Mouse (Mus musculus) forebrain, embryonic 12.5 days (tissue): Measurements from ENCODE around the gene Olfr1314. TPM values are rescaled to one million over a fixed set of nuclear protein-coding genes. Genes with fewer than 3 reads are reported as not detected.

Experiments used
- ATAC-seq: fragments of 200-750 bp; cut with Nextera tagmentation; 2 replicates; pipeline ENCODE4 v1.8.0; 2017; ENCODE audit warnings: moderate TSS enrichment; ENCODE audit not compliant: low FRiP score
- H3K27ac ChIP-seq: fragments of 300-500 bp; sonication (generic); 2 replicates; pipeline ENCODE4 v1.5.1; 2016; ENCODE audit warnings: mild to moderate bottlenecking
- H3K27me3 ChIP-seq: fragments of 300-500 bp; sonication (generic); 2 replicates; pipeline ENCODE4 v1.6.1; 2016; ENCODE audit warnings: mild to moderate bottlenecking
- H3K36me3 ChIP-seq: fragments of 300-500 bp; sonication (generic); replicated peaks from 2 replicates; pipeline ENCODE4 v1.6.1; 2016; ENCODE audit warnings: mild to moderate bottlenecking
- H3K4me1 ChIP-seq: fragments of 300-500 bp; sonication (generic); 2 replicates; pipeline ENCODE4 v1.6.1; 2016
- H3K4me2 ChIP-seq: fragments of 300-500 bp; sonication (generic); 2 replicates; pipeline ENCODE4 v1.6.1; 2016; ENCODE audit warnings: mild to moderate bottlenecking, moderate library complexity
- H3K4me3 ChIP-seq: fragments of 300-500 bp; sonication (generic); replicated peaks from 2 replicates; pipeline ENCODE4 v1.5.1; 2016; ENCODE audit warnings: mild to moderate bottlenecking
- H3K9ac ChIP-seq: fragments of 300-500 bp; sonication (generic); 2 replicates; pipeline ENCODE4 v1.6.1; 2016; ENCODE audit warnings: mild to moderate bottlenecking
- H3K9me3 ChIP-seq: fragments of 300-500 bp; sonication (generic); 2 replicates; pipeline ENCODE4 v1.6.1; 2016
- WGBS: fragments of 180-500 bp; shearing (Covaris S2); methylation state at CpG from one replicate; pipeline ENCODE4 v1.1.7; 2016; 5-methylcytosine and 5-hydroxymethylcytosine counted together
- polyA plus RNA-seq: library from polyadenylated mRNA; unstranded; fragments of >200 nt; fragmentation: Nextera tagmentation; extraction: Ambion mirVana; gene quantifications from 2 replicates; pipeline ENCODE4 v1.2.1, GENCODE M21; 2016

Olfr1314 gene
- not detected in 2 replicates for polyA plus RNA-seq

GRCm38 (mm10) chr2:112096681-112097080 is at the start of gene Olfr1314:
Gene Olfr1314 (minus strand): TSS chr2:112096781.
- no peak within 1 kb of the TSS for H3K4me2 ChIP-seq
- no peak within 1 kb of the TSS for H3K27ac ChIP-seq
- H3K36me3 ChIP-seq = no peaks in the 10 kb centered on the region
- H3K9ac ChIP-seq = no peak within 1 kb of the TSS
- H3K27me3 ChIP-seq = no peaks in the 10 kb centered on the region
- H3K4me3 ChIP-seq = no peak within 1 kb of the TSS
- H3K4me1 ChIP-seq = no peaks in the 10 kb centered on the region
- ATAC-seq = no peak
- H3K9me3 ChIP-seq = no peaks in the 10 kb centered on the region

GRCm38 (mm10) chr2:112140029-112140428 is 43.4 kb upstream of the Olfr1314 start, which contains the start of gene Olfr1317:
Gene Olfr1317 (plus strand): TSS chr2:112140329.
- H3K9ac ChIP-seq = no peak within 1 kb of the TSS
- no peaks in the 10 kb centered on the region for H3K9me3 ChIP-seq
- no peak within 1 kb of the TSS for H3K4me3 ChIP-seq
- H3K27me3 ChIP-seq = no peaks in the 10 kb centered on the region
- H3K27ac ChIP-seq = no peak within 1 kb of the TSS
- WGBS = 72% methylated on average over 2 of the region's 2 CpGs
- ATAC-seq = no peak
- H3K36me3 ChIP-seq = no peaks in the 10 kb centered on the region
- H3K4me2 ChIP-seq = no peak within 1 kb of the TSS
- no peaks in the 10 kb centered on the region for H3K4me1 ChIP-seq

- ATAC-seq = no peak
- Histone ChIP-seq H3K9ac (no peak within 1 kb of the TSS), H3K4me2 (no peak within 1 kb of the TSS), H3K36me3 (no peaks in the 10 kb centered on the region), H3K4me1 (no peaks in the 10 kb centered on the region), H3K27ac (no peak within 1 kb of the TSS), H3K9me3 (no peaks in the 10 kb centered on the region), H3K27me3 (no peaks in the 10 kb centered on the region), H3K4me3 (no peak within 1 kb of the TSS)
- 85% methylated on average over 2 of the region's 2 CpGs for WGBS
Measured at GRCm38 (mm10) chr2:112134877-112135276, 38.3 kb upstream of the Olfr1314 start, which contains the start of gene Olfr1316. Gene Olfr1316 (minus strand): TSS chr2:112134977.

- Histone ChIP-seq H3K27me3 (no peaks in the 10 kb centered on the region), H3K4me1 (no peaks in the 10 kb centered on the region), H3K27ac (no peak within 1 kb of the TSS), H3K4me2 (no peak within 1 kb of the TSS), H3K9ac (no peak within 1 kb of the TSS), H3K4me3 (no peak within 1 kb of the TSS), H3K9me3 (no peaks in the 10 kb centered on the region), H3K36me3 (no peaks in the 10 kb centered on the region)
- WGBS = 88% methylated on average over 1 of the region's 1 CpGs
- no peak for ATAC-seq
Measured at GRCm38 (mm10) chr2:112115340-112115739, 18.8 kb upstream of the Olfr1314 start, which contains the start of gene Olfr1315-ps1. Gene Olfr1315-ps1 (minus strand): TSS chr2:112115440.

GRCm38 (mm10) chr2:112077743-112078142 is 18.8 kb downstream of the Olfr1314 start, which contains the start of gene Olfr1313:
Gene Olfr1313 (minus strand): TSS chr2:112077843.
- H3K27ac ChIP-seq = no peak within 1 kb of the TSS
- no peak within 1 kb of the TSS for H3K4me3 ChIP-seq
- H3K27me3 ChIP-seq = no peaks in the 10 kb centered on the region
- H3K4me2 ChIP-seq = no peak within 1 kb of the TSS
- no peak for ATAC-seq
- no peak within 1 kb of the TSS for H3K9ac ChIP-seq
- no peaks in the 10 kb centered on the region for H3K9me3 ChIP-seq
- H3K4me1 ChIP-seq = no peaks in the 10 kb centered on the region
- no peaks in the 10 kb centered on the region for H3K36me3 ChIP-seq

GRCm38 (mm10) chr2:112050138-112050537 is 46.4 kb downstream of the Olfr1314 start, which contains the start of gene Olfr1312:
Gene Olfr1312 (minus strand): TSS chr2:112050238.
- 45% methylated on average over 1 of the region's 1 CpGs for WGBS
- ATAC-seq = no peak

More at GRCm38 (mm10) chr2:112050138-112050537, 46.4 kb downstream of the Olfr1314 start, which contains the start of gene Olfr1312:
- Histone ChIP-seq H3K36me3 (no peaks in the 10 kb centered on the region), H3K27ac (no peak within 1 kb of the TSS), H3K4me3 (no peak within 1 kb of the TSS), H3K4me2 (no peak within 1 kb of the TSS), H3K4me1 (no peaks in the 10 kb centered on the region), H3K9me3 (no peaks in the 10 kb centered on the region), H3K27me3 (no peaks in the 10 kb centered on the region), H3K9ac (no peak within 1 kb of the TSS)

Other genes with a start within 250 kb of the Olfr1314 start
- gene Olfr1305, start 219.6 kb downstream of the Olfr1314 start, polyA plus RNA-seq = not detected in 2 replicates
- gene Olfr1306, start 180.5 kb downstream of the Olfr1314 start, polyA plus RNA-seq = not detected in 2 replicates
- gene Olfr1307, start 147.3 kb downstream of the Olfr1314 start, polyA plus RNA-seq = not detected in 2 replicates
- not detected in 2 replicates for gene Olfr1308, start 131.8 kb downstream of the Olfr1314 start, polyA plus RNA-seq
- gene Olfr1309, start 106.5 kb downstream of the Olfr1314 start, polyA plus RNA-seq = not detected in 2 replicates
- gene Olfr1310, start 84.1 kb downstream of the Olfr1314 start, polyA plus RNA-seq = not detected in 2 replicates
- not detected in 2 replicates for gene Olfr1311, start 72.4 kb downstream of the Olfr1314 start, polyA plus RNA-seq
- gene Olfr1312, start 46.5 kb downstream of the Olfr1314 start, polyA plus RNA-seq = not detected in 2 replicates
- gene Olfr1313, start 18.9 kb downstream of the Olfr1314 start, polyA plus RNA-seq = not detected in 2 replicates
- not detected in 2 replicates for gene Olfr1315-ps1, start 18.7 kb upstream of the Olfr1314 start, polyA plus RNA-seq
- not detected in 2 replicates for gene Olfr1316, start 38.2 kb upstream of the Olfr1314 start, polyA plus RNA-seq
- gene Olfr1317, start 43.5 kb upstream of the Olfr1314 start, polyA plus RNA-seq = not detected in 2 replicates
- gene Olfr1318, start 57.4 kb upstream of the Olfr1314 start, polyA plus RNA-seq = not detected in 2 replicates
- gene Lpcat4, start 142.7 kb upstream of the Olfr1314 start, polyA plus RNA-seq = 8.2 and 13.6 TPM in 2 replicates
- gene Nutm1, start 162.5 kb upstream of the Olfr1314 start, polyA plus RNA-seq = not detected in 2 replicates
- gene Nop10, start 165.1 kb upstream of the Olfr1314 start, polyA plus RNA-seq = 152 and 157 TPM in 2 replicates
- 17.2 and 17.6 TPM in 2 replicates for gene Slc12a6, start 169.0 kb upstream of the Olfr1314 start, polyA plus RNA-seq
- not detected in 2 replicates for gene Gm21985, start 169.5 kb upstream of the Olfr1314 start, polyA plus RNA-seq